Mouse (Mus musculus) cerebellum, adult 2 months (tissue): ENCODE results near the gene Csnk1d.

ENCODE experiments used
- CTCF ChIP-seq: fragments of 200-500 bp; IDR thresholded peaks from 2 replicates; pipeline ENCODE4 v1.5.1; 2011; ENCODE audit warnings: low read depth, mild to moderate bottlenecking, control low read depth, low read length, moderate library complexity, borderline replicate concordance; ENCODE audit not compliant: insufficient read depth
- POLR2A ChIP-seq: fragments of 200-500 bp; IDR thresholded peaks from 2 replicates; pipeline ENCODE4 v1.6.1; 2011; ENCODE audit warnings: low read length, control low read depth, borderline replicate concordance; ENCODE audit not compliant: insufficient read depth

GRCm38 (mm10) chr11:121033118-121033517 lies 42.0 kb upstream of the Csnk1d start:
- TF ChIP-seq POLR2A (no peak), CTCF (no peak)
